Mouse (Mus musculus) urinary bladder, postnatal 10 days (tissue): ENCODE results near the gene Tmem231.
"Not testable (repeated sequence)": the region's sequence is repeated elsewhere in the genome, so short reads cannot be mapped to it uniquely, and the experiment has no call there.

Source experiments
- DNase-seq: peaks from one replicate; pipeline ENCODE4 v3.0.0; 2022; ENCODE audit warnings: low spot score

The Tmem231 gene

DNA sequence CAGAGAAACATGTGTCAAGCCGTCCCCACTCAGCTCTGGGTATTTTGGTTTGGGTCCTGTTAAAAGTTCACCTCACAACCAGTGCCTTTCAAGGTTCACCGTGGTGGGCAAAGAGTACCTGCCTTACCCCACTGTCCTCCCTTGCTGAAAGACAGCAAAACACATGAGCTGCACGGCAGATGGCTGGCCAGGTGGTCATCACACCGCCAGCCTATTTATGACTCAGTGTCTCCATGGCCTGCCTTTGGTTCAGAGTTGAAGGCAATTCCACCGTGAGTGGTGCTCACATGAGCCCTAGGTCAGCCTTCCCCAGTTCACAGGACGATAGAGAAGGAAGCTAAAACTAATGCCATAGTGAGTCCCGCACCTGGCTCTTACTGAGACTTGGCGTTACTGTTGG is 14.3 kb upstream of the Tmem231 start:
- DNase-seq: no peak

DNA sequence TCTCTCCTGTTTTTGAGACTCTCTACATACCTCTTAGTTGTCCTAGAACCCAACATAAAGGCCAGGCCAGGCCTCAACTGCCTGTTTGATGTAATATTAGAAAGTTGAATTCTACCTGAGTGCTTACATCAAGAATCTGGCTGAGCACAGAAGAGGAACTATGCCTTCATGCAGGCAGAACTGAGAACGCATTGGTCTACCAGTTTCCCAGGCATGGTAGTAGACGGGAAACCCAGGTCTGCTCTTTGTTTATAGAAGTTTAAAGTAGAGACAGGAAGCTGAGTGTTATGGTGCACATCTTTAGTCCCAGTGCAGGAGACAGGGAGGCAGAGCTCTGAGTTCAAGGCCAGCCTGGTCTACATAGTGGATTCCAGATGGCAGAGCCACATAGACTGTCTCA is 13.5 kb upstream of the Tmem231 start:
- DNase-seq: no peak

DNA sequence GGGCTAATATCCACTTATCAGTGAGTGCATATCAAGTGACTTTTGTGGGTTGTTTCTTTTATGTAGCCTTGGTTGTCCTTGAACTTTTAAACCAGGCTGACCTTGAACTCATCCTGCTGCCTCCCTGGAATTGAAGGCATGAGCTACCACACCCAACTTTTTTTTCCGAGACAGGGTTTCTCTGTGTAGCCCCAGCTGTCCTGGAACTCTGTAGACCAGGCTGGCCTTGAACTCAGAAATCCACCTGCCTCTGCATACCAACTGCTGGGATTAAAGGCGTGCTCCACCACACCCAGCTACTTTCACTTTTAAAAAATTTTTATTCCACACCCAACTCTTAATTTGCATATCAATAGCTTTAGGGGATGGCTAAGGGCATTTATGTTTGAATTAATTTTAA is 9.9 kb upstream of the Tmem231 start:
- no peak for DNase-seq

DNA sequence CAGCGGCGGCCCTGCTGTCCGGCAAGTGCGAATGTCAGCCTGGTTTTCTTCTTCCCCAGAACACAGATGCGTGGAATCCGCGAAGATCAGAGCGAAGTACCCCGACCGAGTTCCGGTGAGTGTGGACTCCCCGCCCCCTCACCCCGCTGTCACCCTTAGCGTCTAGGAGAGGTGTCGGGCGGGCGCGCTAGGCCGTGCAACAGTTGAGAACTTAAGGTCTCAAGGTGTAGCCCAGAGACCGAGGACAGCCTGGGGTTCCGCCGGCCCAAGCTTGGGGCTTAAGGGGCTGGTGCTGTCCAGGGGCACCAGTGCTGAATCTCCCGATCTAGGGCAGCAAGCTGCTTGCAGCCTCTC is 7.4 kb upstream of the Tmem231 start:
- no peak for DNase-seq

DNA sequence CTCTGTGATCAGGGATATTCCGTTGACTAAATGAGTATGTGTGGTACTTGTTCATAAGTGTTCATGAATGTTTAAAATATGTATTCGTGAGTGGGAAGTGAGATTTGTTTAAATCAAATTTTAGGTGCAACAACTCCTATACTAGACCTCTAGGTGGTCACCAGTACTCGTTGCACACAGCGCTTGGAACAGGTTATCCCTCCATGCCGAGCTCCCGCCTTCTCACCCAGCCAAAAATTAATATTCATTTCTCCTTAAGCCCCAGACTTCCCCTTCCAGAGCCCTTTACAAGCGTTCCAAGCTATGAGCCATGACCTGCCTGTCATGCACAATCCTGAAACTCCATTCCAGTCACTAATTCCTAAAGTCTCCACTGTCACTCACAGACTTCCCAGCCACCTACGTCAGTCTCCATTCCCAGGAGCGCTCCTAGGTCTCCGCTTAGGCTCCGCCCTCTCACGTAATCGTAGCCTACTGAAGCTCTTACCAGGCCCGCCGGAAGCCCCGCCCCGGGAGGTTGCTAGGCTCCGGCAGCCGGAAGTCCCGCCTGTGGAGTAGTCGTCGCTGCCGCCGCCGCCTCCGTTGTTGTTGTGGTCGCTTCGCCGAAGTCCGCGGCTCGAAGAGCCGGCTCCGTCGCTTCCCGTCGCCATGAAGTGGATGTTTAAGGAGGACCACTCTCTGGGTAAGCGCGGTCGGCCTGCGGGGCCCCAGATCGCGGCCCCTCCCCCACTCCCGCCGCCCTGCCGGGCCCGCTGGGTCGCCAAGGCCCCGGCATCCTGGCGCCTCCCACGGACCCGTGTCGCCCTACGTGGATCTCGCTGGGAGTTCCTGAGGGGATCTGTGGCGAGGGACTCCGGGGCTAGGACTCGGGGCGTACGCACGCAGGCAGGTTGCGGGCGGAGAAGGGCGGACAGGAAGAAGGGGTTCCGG is 6.8 kb upstream of the Tmem231 start, which contains the start of gene Gabarapl2:
Gabarapl2 (plus strand) TSS at position 533 of the 930 bp plus-strand sequence.
- DNase-seq: peak; percentile 90

DNA sequence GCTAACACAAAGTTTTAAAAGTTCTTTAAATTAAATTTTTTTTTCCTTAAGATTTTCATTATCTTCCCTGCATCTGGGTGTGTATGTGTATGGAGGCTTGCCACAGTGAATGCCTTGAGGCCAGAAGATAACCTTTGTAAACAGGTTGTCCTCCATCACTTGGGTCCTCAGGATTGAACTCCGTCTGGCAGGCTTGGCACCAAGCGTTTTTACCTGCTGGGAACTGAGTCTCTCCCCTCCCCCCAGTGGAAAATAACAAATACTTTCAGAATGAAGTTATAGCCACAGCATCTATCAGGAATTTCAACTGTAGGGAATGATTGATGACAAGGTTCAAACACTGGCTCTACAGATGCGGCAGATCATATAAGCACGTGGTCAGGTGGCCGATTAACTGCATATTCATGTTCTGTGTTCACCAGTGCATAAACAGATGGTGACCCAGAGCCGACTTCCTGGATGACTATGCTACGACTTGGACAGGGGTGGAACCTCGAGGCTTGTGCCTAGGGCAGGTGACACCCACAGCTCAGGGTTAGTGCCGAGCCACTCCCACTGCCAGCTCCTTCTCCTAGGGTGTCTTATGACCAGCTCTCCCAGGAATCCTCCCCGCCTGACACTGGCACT is 5.9 kb upstream of the Tmem231 start:
- DNase-seq: no peak

DNA sequence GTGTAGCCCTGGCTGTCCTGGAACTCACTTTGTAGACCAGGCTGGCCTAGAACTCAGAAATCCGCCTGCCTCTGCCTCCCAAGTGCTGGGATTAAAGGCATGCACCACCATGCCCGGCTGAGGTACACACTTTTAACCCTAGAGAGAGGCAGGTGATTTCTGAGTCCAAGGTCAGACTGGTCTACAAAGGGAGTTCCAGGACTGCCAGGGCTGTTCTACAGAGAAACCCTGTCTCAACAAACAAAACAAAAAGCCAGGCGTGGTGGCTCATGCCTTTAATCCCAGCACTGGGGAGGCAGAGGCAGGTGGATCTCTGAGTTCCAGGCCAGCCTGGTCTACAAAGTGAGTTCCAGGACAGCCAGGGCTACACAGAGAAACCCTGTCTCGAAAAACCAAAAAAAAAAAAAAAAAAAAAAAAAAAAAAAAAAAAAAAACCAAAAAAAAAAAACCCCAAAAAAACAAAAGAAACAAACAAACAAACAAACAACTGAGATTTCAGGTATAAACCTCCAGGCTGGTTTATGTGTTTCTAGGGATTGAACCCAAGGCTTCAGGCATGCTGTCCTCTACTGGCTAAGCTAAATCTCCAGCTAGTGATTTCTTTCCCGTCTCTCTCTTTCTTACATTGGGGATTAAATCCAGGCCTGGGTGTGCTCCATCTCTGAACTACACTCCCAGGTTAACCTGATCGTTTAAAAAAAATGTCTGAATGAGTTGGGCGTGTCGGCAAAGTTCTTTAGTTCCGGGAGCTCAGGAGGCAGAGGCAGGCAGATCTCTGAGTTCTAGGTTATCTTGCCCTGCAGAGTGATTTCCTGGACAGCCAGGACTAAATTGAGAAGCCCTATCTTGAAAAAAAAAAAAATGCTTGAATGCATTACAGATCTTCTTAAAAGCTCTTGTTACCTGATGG is 4.7 kb upstream of the Tmem231 start:
- DNase-seq: not testable (repeated sequence)

DNA sequence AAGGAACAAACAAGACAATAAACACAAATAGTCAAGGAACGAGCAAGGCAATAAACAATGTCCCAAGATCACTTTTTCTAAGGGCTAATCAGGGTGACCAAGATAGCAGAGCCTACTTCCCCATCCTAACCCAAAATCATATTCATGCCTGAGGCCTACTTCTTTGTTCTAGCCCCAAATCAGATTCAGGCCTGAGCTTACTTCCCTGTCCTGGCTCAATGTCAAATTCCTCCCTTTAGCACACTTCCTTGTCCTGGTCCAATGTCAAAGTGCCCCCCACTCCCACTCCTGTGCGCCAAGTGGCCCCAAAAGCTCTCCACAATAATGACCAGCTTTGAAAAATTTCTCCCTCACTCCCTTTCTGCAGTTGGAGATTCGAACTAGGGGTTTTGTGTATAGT is 3.5 kb upstream of the Tmem231 start:
- no peak for DNase-seq

DNA sequence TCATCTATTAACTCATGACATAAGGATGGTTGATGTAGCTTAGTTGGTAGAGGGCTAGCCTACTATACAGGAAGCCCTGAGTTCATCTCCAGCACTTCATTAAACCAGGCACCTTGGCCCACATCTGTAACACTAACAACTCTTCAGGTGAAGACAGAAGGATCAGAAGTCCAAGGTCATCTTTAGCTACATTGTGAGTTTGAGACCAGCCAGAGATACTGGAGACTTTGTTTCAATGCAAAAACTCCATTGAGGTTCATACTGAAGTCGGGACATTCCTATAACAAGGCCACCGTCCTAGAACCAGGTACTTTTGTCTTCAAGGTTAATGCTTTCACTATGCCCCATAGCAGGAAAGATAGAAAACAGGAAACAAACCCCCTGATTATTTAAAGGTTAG is 520 bp upstream of the Tmem231 start:
- no peak for DNase-seq

DNA sequence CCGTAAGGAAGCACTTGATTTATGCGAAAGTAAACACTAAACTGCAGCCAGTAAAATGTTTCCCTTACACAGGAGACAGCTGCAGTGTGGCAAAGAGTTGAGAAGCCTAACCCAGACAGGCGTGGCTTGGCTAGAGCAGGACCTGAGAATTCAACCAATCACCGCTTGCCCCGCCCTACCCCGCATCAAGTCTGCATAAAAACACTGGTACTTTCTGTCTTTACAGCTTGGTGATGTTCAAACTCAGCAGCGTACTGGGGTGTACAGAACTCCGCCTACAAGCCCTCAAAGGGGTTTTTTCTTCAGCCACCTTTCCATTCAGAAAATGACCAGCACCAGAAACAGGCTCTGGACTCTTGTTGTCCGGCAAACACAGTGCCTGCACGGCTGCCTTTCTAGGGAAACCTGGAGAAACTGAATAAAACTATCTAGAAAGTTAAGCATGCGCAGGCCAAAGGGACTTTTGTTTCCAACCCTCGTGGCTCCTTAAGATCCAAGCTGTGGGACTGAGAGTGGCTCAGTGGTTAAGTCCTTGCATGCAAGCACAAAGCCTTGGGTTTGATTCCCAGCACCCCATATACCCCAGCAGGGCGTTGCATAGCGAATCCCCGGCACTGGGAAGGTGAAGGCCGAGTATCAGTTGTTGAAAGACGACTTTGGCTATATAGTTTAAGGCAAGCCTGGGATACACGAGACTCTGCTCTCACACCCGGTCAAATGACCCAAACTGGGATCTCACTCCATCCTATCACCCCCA is 923 bp downstream of the Tmem231 start:
- DNase-seq: no peak

DNA sequence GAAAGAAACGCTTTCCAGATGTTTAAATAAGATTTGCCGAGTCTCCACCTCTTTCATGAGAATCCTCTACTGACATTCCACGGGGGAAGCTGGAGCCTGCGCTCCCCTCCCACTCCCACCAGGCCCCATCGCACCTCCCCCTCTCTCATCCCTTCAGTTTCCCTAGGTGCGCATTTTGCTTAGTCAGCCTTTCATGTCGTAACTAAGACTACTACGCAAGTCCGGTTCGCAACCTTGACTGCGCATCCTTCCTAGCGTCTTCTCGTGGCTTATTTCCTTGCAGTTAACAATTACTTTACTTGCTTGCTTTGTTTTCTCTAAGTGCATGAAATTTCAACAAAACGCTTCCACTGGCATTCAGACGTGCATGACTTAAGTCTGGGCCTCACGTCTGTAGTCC is 2.0 kb downstream of the Tmem231 start:
- no peak for DNase-seq

DNA sequence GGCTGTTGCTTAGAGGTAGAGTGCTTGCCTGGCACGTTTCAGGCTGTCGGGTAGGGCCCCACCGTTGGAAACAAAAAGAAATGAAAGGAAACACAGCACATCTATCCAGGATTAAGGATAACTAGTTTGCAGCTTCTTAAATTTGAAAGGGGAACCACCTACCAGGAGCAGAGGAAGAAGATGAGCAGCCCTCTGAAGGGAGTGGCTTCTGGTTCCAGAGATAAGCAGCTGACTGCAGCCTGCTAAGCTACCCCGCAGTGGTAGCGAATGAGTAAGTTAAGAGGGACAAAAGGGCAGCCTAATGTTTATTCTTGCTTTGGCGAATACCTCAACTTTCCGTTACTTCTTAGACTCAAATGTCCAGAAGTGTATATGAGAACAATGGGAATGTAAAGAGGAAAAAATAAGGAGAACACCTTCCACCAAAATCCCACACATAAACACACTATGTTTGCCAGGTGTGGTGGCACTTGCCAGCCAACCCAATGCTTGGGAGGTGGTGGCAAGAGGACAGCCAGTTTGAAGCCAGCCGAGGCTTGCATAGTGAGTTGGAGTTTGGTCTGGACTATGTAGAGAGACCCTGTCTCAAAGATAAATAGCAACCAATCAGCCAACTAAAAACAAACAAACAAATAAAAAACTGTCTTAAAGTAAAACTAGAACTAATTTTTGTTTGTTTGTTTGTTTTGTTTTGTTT is 3.9 kb downstream of the Tmem231 start:
- no peak for DNase-seq

DNA sequence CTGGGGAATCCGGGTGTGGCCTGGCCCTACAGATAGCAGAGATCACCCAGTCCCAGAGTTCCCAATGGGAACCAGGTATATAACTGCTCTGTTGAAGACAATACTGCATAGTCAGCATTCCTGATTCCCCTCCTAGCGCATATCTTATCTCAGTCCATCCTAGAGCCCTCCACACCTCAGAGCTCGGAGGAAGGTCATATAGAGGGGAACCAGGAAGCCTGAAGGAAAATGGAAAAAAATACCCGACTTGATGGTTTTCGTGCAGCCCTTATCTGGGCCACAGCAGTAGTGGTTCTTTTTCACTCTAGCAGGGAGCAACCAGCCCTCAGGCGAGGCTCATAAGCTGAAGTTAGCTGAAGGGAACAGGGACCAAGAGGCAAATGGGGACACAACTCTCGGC is 8.7 kb downstream of the Tmem231 start:
- no peak for DNase-seq

DNA sequence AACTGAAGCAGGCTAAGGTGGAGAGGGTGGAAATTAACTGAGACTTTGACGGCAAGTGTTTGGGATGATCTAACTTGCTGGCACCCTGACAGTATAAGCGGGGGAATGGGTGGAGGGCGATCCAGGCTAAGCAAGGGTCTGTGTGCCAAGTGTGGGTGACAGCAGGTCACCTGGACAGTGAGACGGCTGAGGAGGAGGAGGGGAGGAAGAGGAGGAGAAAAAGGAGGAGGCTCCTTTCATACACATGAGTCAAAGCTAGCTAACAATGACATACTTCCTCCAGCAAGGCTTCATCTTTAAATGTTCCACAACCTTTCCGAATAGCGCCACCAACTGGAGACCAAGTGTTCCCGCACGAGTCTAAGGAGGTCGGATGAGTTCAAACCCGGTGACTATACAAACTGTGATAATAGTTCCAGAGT is 10.3 kb downstream of the Tmem231 start:
- no peak for DNase-seq

DNA sequence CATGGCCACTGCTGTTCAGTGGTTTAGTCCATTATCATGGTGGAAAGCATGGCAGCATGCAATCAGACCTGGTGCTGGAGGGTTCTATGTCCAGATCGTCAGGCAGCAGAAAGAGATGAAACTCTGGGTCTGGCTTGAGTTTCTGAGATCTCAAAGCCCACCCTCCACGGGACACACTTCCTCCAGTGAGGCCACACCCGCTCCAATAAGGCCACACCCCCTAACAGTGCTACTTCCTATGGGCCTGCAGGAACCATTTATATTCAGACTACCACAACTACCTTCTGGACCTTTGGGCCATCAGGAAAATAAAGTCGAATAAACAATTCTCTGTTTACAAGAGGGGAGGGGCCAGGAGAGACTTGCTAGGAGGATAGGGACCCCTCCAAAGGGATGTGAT is 12.7 kb downstream of the Tmem231 start:
- DNase-seq: no peak

DNA sequence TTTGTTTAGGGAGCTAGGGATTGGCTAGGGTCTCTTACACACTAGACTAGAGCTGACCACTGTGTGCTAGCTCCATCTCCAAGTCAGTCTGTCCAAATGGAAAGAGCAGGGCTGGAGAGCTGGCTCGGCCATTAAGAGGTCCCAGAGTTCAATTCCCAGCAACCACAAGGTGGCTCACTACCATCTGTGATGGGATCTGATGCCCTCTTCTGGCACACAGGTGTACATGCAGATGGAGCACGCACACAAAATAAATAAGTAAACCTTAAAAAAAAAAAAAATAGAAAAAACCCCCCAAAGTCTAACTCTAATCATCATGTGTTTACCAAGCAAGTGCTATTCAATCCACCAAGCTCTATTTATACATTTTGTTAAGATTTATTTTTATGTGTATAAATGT is 14.0 kb downstream of the Tmem231 start:
- DNase-seq: no peak

DNA sequence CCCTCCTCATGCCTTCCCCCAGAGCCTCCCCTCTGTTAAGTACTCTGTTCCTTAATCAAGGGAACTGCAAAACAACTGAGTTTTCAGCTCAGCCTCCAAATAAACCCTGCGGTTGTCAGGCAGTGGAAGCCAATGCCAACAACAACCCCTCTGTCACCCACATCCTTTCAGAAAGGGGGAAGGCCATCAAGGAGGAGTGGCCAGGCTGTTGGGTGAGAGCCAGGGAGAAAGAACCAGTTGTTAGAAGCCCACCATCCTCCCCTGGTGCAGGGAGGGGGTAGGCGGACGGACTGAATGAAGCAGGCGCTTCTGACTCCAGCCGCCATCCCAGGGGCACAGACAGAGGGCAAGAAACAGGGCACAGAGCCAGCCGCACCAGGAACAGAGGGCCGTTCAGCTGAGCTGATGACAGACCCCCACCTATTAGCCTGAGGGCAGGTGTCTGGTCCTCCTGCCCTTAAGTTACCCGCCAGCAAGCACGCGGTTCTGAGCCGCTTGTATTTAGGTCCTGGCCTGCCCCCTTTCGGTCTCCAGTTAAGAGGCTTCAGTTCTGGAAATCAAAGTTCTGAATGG is 20.7 kb downstream of the Tmem231 start:
- no peak for DNase-seq

DNA sequence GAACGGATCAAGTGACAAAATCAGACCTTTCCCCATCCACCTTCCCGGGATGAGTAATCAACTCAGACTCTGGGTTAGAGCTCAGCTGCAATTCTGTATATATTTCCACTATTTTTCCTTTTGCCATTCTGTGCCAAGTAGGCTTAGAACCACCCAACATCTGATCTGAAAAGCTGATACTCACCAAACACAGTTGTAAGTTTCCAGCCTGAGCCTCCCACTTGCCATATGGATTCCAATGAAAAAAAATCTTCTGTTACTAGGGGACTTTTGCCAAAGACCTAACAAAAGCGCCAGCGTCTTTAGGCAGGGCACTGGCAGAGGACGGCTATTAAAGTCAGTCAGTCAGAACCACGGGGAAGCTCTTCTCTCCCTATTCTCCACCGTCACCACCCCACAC is 22.1 kb downstream of the Tmem231 start:
- no peak for DNase-seq

DNA sequence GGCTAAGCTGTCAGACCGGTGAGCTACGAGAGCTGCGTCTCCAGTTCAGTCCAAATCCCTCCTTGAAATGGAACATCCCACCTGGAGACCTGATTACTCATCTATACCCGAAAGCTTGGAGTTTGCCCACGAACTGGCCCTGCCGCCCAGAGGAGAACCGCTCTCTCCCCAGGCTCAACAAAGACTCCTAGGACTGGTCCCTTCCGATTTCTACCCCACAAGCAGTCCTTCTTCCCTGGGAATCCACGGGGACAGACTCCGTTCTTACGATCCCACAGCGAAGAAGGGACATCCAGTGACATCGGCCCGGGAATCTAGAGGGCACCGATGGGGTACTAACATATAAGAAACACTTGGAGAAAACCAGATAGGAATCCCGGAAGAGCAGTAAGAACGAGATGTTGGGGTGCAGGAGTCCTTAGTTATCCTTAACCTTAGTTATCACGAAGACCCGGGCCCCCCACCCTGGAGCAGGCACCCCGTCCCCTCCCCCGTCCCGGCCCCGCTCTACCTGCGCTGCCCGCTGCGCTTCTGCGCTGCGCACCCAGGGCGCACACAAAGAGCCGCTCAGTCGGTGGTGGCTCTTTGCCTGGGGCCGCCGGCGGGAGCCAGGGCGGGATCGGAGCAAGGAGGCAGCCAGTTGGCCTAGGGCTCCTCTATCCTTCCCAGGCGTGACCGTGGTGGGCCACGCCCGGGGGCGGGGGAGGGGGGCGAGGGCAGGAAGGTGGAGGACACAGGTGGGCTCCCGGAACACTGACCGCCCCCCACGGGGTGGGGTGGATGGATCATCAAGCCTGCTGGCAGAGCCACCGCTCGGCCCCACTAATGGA is 23.8 kb downstream of the Tmem231 start, which contains the start of gene Chst5:
Chst5 (minus strand) TSS at position 827 of the 830 bp plus-strand sequence.
- no peak for DNase-seq
